Mouse (Mus musculus) MEL (cell line): ENCODE measurements around the gene Trp53bp1. TPM values are rescaled to one million over a fixed set of nuclear protein-coding genes. Genes with fewer than 3 reads are reported as not detected.

ENCODE experiments used
- DNase-seq: peaks from one replicate; pipeline ENCODE4 v3.0.0; 2011; ENCODE audit warnings: low read depth, low spot score
- H3K27ac ChIP-seq: 2 replicates; pipeline ENCODE4 v1.5.1; 2012; ENCODE audit warnings: low read depth, mild to moderate bottlenecking, control low read depth, low read length, moderate library complexity; ENCODE audit not compliant: control insufficient read depth
- H3K27me3 ChIP-seq, 2 experiments: fragments of 150-350 bp in 1 of 2; sonication (generic) in 1 of 2; 2 replicates each; pipeline ENCODE4 v1.6.1; 2012; ENCODE audit warnings: low read length in 2 of 2, mild to moderate bottlenecking in 2 of 2, improper control_type of control experiment in 1 of 2, moderate library complexity in 1 of 2; ENCODE audit not compliant: insufficient read depth in 2 of 2, control insufficient read depth in 1 of 2
- H3K36me3 ChIP-seq, 2 experiments: 2 replicates each; pipeline ENCODE4 v1.6.1; 2012 to 2014; ENCODE audit warnings: low read length in 2 of 2, improper control_type of control experiment in 1 of 2, inconsistent platforms in 1 of 2, mild to moderate bottlenecking in 1 of 2; ENCODE audit not compliant: insufficient read depth in 2 of 2, control insufficient read depth in 1 of 2
- H3K4me1 ChIP-seq, 2 experiments: fragments of 150-350 bp in 1 of 2; sonication (generic) in 1 of 2; 2 replicates each; pipeline ENCODE4 v1.6.1; 2012; ENCODE audit warnings: low read length in 2 of 2, improper control_type of control experiment in 1 of 2, mild to moderate bottlenecking in 1 of 2; ENCODE audit not compliant: insufficient read depth in 2 of 2, control insufficient read depth in 1 of 2
- H3K4me3 ChIP-seq, 2 experiments: fragments of 150-350 bp in 1 of 2; sonication (generic) in 1 of 2; 2 replicates each; pipeline ENCODE4 v1.5.1; 2012; ENCODE audit warnings: low read depth in 2 of 2, low read length in 2 of 2, mild to moderate bottlenecking in 2 of 2, moderate library complexity in 2 of 2, control low read depth in 1 of 2, improper control_type of control experiment in 1 of 2; ENCODE audit not compliant: control insufficient read depth in 1 of 2, insufficient read depth in 1 of 2
- H3K79me2 ChIP-seq: 2 replicates; pipeline ENCODE4 v1.6.1; 2012; ENCODE audit warnings: mild to moderate bottlenecking, low read length, moderate library complexity; ENCODE audit not compliant: control insufficient read depth, poor library complexity, insufficient read depth
- H3K9ac ChIP-seq: 2 replicates; pipeline ENCODE4 v1.6.1; 2012; ENCODE audit warnings: low read depth, mild to moderate bottlenecking, control low read depth, low read length, moderate library complexity; ENCODE audit not compliant: control insufficient read depth, poor library complexity, severe bottlenecking
- H3K9me3 ChIP-seq: fragments of 150-350 bp; sonication (generic); replicated peaks from 2 replicates; pipeline ENCODE4 v1.6.1; 2012; ENCODE audit warnings: mild to moderate bottlenecking, low read length, improper control_type of control experiment, moderate library complexity; ENCODE audit not compliant: insufficient read depth
- CTCF ChIP-seq, 3 experiments: IDR thresholded peaks in 2 of 3; conservative IDR thresholded peaks in 1 of 3; 2 replicates each; pipeline ENCODE4 v1.5.1; 2011 to 2012; ENCODE audit warnings: low read length in 3 of 3, low read depth in 2 of 3, mild to moderate bottlenecking in 2 of 3, improper control_type of control experiment in 1 of 3, inconsistent platforms in 1 of 3, mixed read lengths in 1 of 3, moderate library complexity in 1 of 3; ENCODE audit not compliant: control insufficient read depth in 1 of 3, insufficient read depth in 1 of 3, poor library complexity in 1 of 3, severe bottlenecking in 1 of 3
- EP300 ChIP-seq, 2 experiments: IDR thresholded peaks; 2 replicates each; pipeline ENCODE4 v1.6.1; 2011; ENCODE audit warnings: improper control_type of control experiment in 2 of 2, low read length in 2 of 2, low read depth in 1 of 2, mild to moderate bottlenecking in 1 of 2
- GATA1 ChIP-seq: IDR thresholded peaks from 2 replicates; pipeline ENCODE4 v1.6.1; 2011; ENCODE audit warnings: low read depth, low read length, improper control_type of control experiment
- JUND ChIP-seq: IDR thresholded peaks from 2 replicates; pipeline ENCODE4 v1.6.1; 2011; ENCODE audit warnings: low read depth, mild to moderate bottlenecking, improper control_type of control experiment, low read length
- MAX ChIP-seq: IDR thresholded peaks from 2 replicates; pipeline ENCODE4 v1.6.1; 2011; ENCODE audit warnings: low read length, improper control_type of control experiment
- MAZ ChIP-seq: IDR thresholded peaks from 2 replicates; pipeline ENCODE4 v1.6.1; 2012; ENCODE audit warnings: low read depth, mild to moderate bottlenecking, inconsistent platforms, low read length, improper control_type of control experiment
- MEF2A ChIP-seq: IDR thresholded peaks from 2 replicates; pipeline ENCODE4 v1.6.1; 2014; ENCODE audit warnings: low read depth, mild to moderate bottlenecking, inconsistent platforms, low read length, improper control_type of control experiment; ENCODE audit not compliant: poor library complexity, insufficient replicate concordance, severe bottlenecking; ENCODE audit errors: extremely low read depth
- MXI1 ChIP-seq: IDR thresholded peaks from 2 replicates; pipeline ENCODE4 v1.6.1; 2011; ENCODE audit warnings: mild to moderate bottlenecking, low read depth, low read length, improper control_type of control experiment
- RAD21 ChIP-seq: IDR thresholded peaks from 2 replicates; pipeline ENCODE4 v1.6.1; 2011; ENCODE audit warnings: mild to moderate bottlenecking, low read depth, low read length, improper control_type of control experiment
- SMC3 ChIP-seq: IDR thresholded peaks from 2 replicates; pipeline ENCODE4 v1.6.1; 2011; ENCODE audit warnings: low read depth, low read length, improper control_type of control experiment
- TBP ChIP-seq: IDR thresholded peaks from 2 replicates; pipeline ENCODE4 v1.8.0; 2011; ENCODE audit warnings: low read depth, low read length, improper control_type of control experiment
- UBTF ChIP-seq: IDR thresholded peaks from 2 replicates; pipeline ENCODE4 v1.6.1; 2012; ENCODE audit warnings: low read depth, mild to moderate bottlenecking, inconsistent platforms, low read length, improper control_type of control experiment, moderate library complexity, borderline replicate concordance; ENCODE audit not compliant: insufficient read depth
- USF2 ChIP-seq, 2 experiments: IDR thresholded peaks; 2 replicates each; pipeline ENCODE4 v1.6.1; 2011 to 2012; ENCODE audit warnings: improper control_type of control experiment in 2 of 2, low read length in 2 of 2, borderline replicate concordance in 1 of 2, inconsistent platforms in 1 of 2, low read depth in 1 of 2, mild to moderate bottlenecking in 1 of 2; ENCODE audit not compliant: insufficient read depth in 1 of 2
- ZC3H11A ChIP-seq: IDR thresholded peaks from 2 replicates; pipeline ENCODE4 v1.6.1; 2012; ENCODE audit warnings: low read depth, mild to moderate bottlenecking, inconsistent platforms, low read length, improper control_type of control experiment
- polyA plus RNA-seq, 2 experiments: library from polyadenylated mRNA; stranded (reverse) in 1 of 2; unstranded in 1 of 2; fragments of >175 nt in 1 of 2; fragments of >200 nt in 1 of 2; gene quantifications; 2 replicates each; pipeline versions ENCODE4 v1.2.1 to v1.2.4; 2012; ENCODE audit warnings: low replicate concordance in 2 of 2, low read depth in 1 of 2; ENCODE audit not compliant: insufficient read length in 2 of 2, insufficient read depth in 1 of 2, missing spikeins in 1 of 2
- total RNA-seq: library from RNA; depleted of rRNA; stranded (reverse); fragments of 300-350 nt; gene quantifications from 2 replicates; pipeline ENCODE4 v1.2.3, GENCODE M21; 2012

Gene Trp53bp1
- total and polyA plus RNA-seq, 3 experiments: 13.4 to 160 (median 37.3) TPM

- Histone ChIP-seq H3K79me2 (no peaks in the 10 kb centered on the region), H3K36me3 (no peaks in the 10 kb centered on the region), H3K4me3 (no peak overlapping the region), H3K27ac (no peak overlapping the region), H3K27me3 (no peaks in the 10 kb centered on the region), H3K4me1 (no peaks in the 10 kb centered on the region), H3K9ac (no peak overlapping the region), H3K9me3 (no peaks in the 10 kb centered on the region)
- no peak for TF ChIP-seq MAX
- no peak for TF ChIP-seq SMC3
- no peak for TF ChIP-seq UBTF
- no peak for TF ChIP-seq USF2 (IDR thresholded peaks at IDR 0.05; ENCODE audit: borderline replicate concordance in 1 of 2, insufficient read depth in 1 of 2, low read depth in 1 of 2, low read length in 2 of 2)
- DNase-seq: no peak
These were observed 37.8 kb upstream of the Trp53bp1 start for GRCm38 (mm10) chr2:121308997-121309416.

DNA sequence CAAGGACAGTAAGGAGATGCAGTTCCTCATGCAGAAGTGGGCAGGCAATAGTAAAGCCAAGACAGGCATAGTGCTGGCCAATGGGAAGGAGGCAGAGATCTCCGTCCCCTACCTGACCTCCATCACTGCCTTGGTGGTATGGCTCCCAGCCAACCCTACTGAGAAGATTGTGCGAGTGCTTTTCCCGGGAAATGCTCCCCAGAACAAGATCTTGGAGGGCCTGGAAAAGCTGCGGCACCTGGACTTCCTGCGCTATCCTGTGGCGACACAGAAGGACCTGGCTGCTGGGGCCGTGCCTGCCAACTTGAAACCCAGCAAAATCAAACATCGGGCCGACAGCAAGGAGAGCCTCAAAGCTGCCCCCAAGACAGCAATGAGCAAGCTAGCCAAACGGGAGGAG is 28.8 kb upstream of the Trp53bp1 start:
- Histone ChIP-seq H3K27me3 (no peaks in the 10 kb centered on the region), H3K27ac (no peak overlapping the region), H3K4me3 (no peak overlapping the region), H3K4me1 (peaks cover 3 to 8% of the 10 kb centered on the region in 2 experiments; a peak in 2 of 4 replicates), H3K79me2 (no peaks in the 10 kb centered on the region), H3K9ac (no peak overlapping the region), H3K36me3 (no peaks in the 10 kb centered on the region), H3K9me3 (no peaks in the 10 kb centered on the region)
- no peak for TF ChIP-seq GATA1
- TF ChIP-seq EP300 (IDR thresholded peaks at IDR 0.05; ENCODE audit: low read depth in 1 of 2, low read length in 2 of 2): no peak
- no peak for TF ChIP-seq MXI1
- TF ChIP-seq TBP: no peak
- no peak for TF ChIP-seq MEF2A
- no peak for TF ChIP-seq RAD21
- no peak for DNase-seq

GRCm38 (mm10) chr2:121299471-121299870 is 28.3 kb upstream of the Trp53bp1 start:
- TF ChIP-seq CTCF (IDR thresholded peaks at IDR 0.05 in 2 of 3, conservative IDR thresholded peaks at IDR 0.05 in 1 of 3; ENCODE audit: control insufficient read depth in 1 of 3, insufficient read depth in 1 of 3, low read depth in 2 of 3, low read length in 3 of 3, poor library complexity in 1 of 3, severe bottlenecking in 1 of 3) (no peak), ZC3H11A (no peak), SMC3 (no peak), JUND (no peak), MAZ (no peak)
- no peaks in the 10 kb centered on the region for H3K27me3 ChIP-seq
- no peaks in the 10 kb centered on the region for H3K36me3 ChIP-seq

More at GRCm38 (mm10) chr2:121299471-121299870, 28.3 kb upstream of the Trp53bp1 start:
- Histone ChIP-seq H3K27ac (no peak overlapping the region), H3K4me3 (no peak overlapping the region), H3K4me1 (peaks cover 7 to 11% of the 10 kb centered on the region in 2 experiments; a peak in 3 of 4 replicates), H3K9me3 (no peaks in the 10 kb centered on the region), H3K79me2 (no peaks in the 10 kb centered on the region), H3K9ac (no peak overlapping the region)
- no peak for DNase-seq
